Mouse (Mus musculus) lung, postnatal 0 days (tissue): ENCODE measurements around the gene Hba-x.

Experiments used
- CTCF ChIP-seq: IDR thresholded peaks from 2 replicates; pipeline ENCODE4 v1.5.1; 2016; ENCODE audit warnings: antibody characterized with exemption, mild to moderate bottlenecking
- EP300 ChIP-seq: IDR thresholded peaks from 2 replicates; pipeline ENCODE4 v1.6.1; 2016; ENCODE audit warnings: antibody characterized with exemption, mild to moderate bottlenecking, control low read depth

GRCm38 (mm10) chr11:32276347-32276746 is at the start of gene Hba-x:
- no peak for TF ChIP-seq EP300
- no peak for TF ChIP-seq CTCF
